Mouse (Mus musculus): Measurements from ENCODE around the gene 3110021N24Rik.

- TF ChIP-seq CTCF (IDR thresholded peaks at IDR 0.05; ENCODE audit: insufficient read depth, low read length) (no peak), POLR2A (IDR thresholded peaks at IDR 0.05; ENCODE audit: borderline replicate concordance, extremely low read depth, low read depth, low read length) (no peak)
These were observed 29.0 kb upstream of the 3110021N24Rik start for GRCm38 (mm10) chr4:108690479-108690878.

Data from lung, adult 2 months (tissue).